Mouse (Mus musculus): ENCODE results near the gene Nmrk2. TPM values are rescaled to one million over a fixed set of nuclear protein-coding genes. Genes with fewer than 3 reads are reported as not detected.
"Not testable (repeated sequence)": the region's sequence is repeated elsewhere in the genome, so short reads cannot be mapped to it uniquely, and the experiment has no call there.

The Nmrk2 gene
- polyA plus RNA-seq, 1 experiment from 2014 or later = not detected

DNA sequence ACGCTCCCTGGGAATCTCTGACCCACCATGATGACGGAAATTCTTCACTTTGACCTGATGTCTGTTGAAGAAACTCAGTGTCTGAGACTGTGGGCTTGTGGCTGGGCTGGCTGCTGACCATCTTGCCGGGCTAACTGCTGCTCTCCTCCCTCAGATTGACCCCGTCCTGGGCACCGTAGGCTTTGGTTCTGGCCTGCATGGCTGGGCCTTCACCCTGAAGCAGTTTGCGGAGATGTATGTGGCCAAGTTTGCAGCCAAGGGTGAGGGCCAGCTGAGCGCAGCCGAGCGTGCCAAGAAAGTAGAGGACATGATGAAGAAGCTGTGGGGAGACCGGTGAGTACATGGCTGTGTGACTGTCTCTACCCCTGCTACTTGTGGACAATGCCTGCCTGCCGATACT, 22.9 kb downstream of the Nmrk2 start:
- no peaks in the 10 kb centered on the region for H3K27me3 ChIP-seq (ENCODE audit: insufficient read depth, low read length)
- H3K4me2 ChIP-seq (ENCODE audit: low read length) = no peak overlapping the region
- H3K4me1 ChIP-seq (replicated peaks; ENCODE audit: insufficient read depth, low read length) = peaks cover 8% of the 10 kb centered on the region; the same call in 1 of the 2 replicates
- H3K27ac ChIP-seq = no peak overlapping the region
- TF ChIP-seq CTCF (IDR thresholded peaks at IDR 0.05; ENCODE audit: low read depth) = no peak
- H3K4me3 ChIP-seq (replicated peaks; ENCODE audit: low read depth, low read length) = no peak overlapping the region
- H3K9ac ChIP-seq (ENCODE audit: low read depth, low read length) = no peak overlapping the region
- peaks cover 46% of the 10 kb centered on the region for H3K36me3 ChIP-seq (ENCODE audit: insufficient read depth, low read length)
- no peak for DNase-seq (ENCODE audit: low spot score)
- 93% methylated on average over 11 of the region's 11 CpGs for WGBS
- no peak for ATAC-seq (replicated peaks; ENCODE audit: low FRiP score, low read depth)
- no peaks in the 10 kb centered on the region for H3K9me3 ChIP-seq (replicated peaks; ENCODE audit: low read length)

DNA sequence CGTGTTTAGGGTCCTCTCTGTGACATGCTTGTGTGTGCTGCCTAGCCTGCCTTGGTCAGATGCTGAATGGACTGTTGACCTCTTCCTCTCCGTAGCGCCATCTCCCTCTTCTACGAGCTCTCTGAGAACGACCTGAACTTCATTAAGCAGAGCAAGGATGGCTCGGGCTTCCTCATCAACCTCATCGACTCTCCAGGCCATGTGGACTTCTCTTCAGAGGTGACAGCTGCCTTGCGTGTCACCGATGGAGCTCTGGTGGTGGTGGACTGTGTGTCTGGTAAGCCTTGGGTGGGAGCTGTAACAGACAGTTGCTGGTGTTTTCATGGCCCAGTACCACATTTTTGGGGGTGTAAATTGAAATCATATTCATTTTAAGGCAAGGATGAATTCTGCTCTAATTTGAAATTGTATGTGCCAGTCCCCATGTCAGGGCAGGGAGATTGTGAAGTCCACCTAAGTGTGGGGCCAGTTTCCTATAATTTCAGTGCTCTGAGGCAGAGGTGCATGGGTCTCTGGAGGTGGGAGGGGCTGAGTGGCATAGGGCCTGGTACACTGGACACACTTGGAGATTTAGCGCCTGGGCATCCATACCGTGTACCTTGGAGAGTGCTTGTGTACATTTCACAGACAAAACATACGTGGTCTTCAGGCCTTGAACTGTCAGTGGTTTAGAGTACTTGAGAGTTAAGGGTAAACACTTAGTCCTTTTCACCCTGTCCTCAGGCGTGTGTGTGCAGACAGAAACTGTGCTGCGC, 23.7 kb downstream of the Nmrk2 start:
- H3K9me3 ChIP-seq (replicated peaks; ENCODE audit: low read length) = no peaks in the 10 kb centered on the region
- peaks cover 46% of the 10 kb centered on the region for H3K36me3 ChIP-seq (ENCODE audit: insufficient read depth, low read length)
- peak overlapping the region; percentile 92 for H3K4me3 ChIP-seq (replicated peaks; ENCODE audit: low read depth, low read length)
- H3K9ac ChIP-seq (ENCODE audit: low read depth, low read length) = peak overlapping the region; percentile 98
- peak overlapping the region; percentile 86 for H3K4me2 ChIP-seq (ENCODE audit: low read length)
- DNase-seq (ENCODE audit: low spot score) = no peak
- WGBS = 51% methylated on average over 14 of the region's 14 CpGs
- no peak for TF ChIP-seq CTCF (IDR thresholded peaks at IDR 0.05; ENCODE audit: low read depth)
- H3K27ac ChIP-seq = no peak overlapping the region
- ATAC-seq (replicated peaks; ENCODE audit: low FRiP score, low read depth) = no peak
- H3K27me3 ChIP-seq (ENCODE audit: insufficient read depth, low read length) = no peaks in the 10 kb centered on the region
- peaks cover 8% of the 10 kb centered on the region; the same call in 1 of the 2 replicates for H3K4me1 ChIP-seq (replicated peaks; ENCODE audit: insufficient read depth, low read length)

DNA sequence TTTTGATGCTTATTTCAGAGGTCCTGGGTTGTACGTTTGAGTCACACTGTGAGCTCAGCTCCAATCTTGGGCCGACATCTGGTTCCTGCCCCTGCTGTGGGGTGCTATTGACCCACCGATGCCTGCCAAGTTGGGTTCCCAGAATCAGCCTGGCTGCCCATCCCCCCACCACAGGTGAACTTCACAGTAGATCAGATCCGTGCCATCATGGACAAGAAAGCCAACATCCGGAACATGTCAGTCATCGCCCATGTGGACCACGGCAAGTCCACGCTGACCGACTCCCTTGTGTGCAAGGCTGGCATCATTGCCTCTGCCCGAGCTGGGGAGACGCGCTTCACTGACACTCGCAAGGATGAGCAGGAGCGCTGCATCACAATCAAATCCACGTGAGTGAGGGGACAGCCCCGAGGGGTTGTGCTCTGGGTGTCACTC, 24.3 kb downstream of the Nmrk2 start:
- Histone ChIP-seq H3K9me3 (replicated peaks; ENCODE audit: low read length) (no peaks in the 10 kb centered on the region), H3K4me1 (replicated peaks; ENCODE audit: insufficient read depth, low read length) (peaks cover 8% of the 10 kb centered on the region; the same call in 1 of the 2 replicates), H3K27me3 (ENCODE audit: insufficient read depth, low read length) (no peaks in the 10 kb centered on the region), H3K9ac (ENCODE audit: low read depth, low read length) (peak overlapping the region; percentile 98), H3K4me3 (replicated peaks; ENCODE audit: low read depth, low read length) (peak overlapping the region; percentile 92), H3K27ac (peak overlapping the region; percentile 91), H3K4me2 (ENCODE audit: low read length) (peak overlapping the region; percentile 86), H3K36me3 (ENCODE audit: insufficient read depth, low read length) (peaks cover 46% of the 10 kb centered on the region)
- no peak for DNase-seq (ENCODE audit: low spot score)
- no peak for ATAC-seq (replicated peaks; ENCODE audit: low FRiP score, low read depth)
- 9% methylated on average over 16 of the region's 16 CpGs for WGBS
- TF ChIP-seq CTCF (IDR thresholded peaks at IDR 0.05; ENCODE audit: low read depth) = no peak

DNA sequence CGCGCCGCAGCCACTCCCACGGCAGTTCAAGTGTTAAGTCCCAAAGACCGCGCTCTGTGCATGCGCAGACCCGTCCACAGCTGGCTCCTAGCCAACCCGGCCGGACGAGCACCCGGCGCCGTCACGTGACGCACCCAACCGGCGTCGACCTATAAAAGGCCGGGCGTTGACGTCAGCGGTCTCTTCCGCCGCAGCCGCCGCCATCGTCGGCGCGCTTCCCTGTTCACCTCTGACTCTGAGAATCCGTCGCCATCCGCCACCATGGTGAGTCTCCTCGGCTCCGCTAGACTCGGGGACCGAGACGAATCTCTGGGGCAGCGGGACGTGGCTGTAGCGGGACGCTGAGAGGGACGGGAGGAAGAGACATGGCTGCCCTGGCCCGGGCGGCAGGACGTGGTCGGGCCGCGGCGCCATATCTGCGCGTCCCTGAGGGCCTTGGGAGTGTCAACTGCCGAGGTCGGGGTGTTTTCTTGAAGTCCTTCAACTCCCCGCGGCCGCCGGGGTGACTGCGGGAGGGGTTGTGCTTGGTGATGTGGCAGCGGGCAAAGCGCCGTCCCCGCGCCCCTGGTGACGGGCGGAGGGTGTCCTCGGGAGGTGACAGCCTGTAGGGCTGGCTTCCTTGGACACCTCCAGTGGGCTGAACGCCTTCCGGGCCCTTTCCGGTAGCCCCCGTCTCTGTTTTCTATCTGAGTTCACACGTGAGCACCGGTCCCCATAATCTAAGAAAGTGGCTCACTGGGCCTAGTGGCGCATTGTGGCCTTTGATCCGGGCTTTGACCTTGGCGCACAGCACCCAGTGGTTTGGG, 25.2 kb downstream of the Nmrk2 start, which contains the start of gene Eef2:
Eef2 (plus strand) TSS at position 166 of the 806 bp plus-strand sequence.
- DNase-seq (ENCODE audit: low spot score) (peak; percentile 98), ATAC-seq (replicated peaks; ENCODE audit: low FRiP score, low read depth) (peak; percentile 81)
- Histone ChIP-seq H3K27me3 (ENCODE audit: insufficient read depth, low read length) (no peaks in the 10 kb centered on the region), H3K4me1 (replicated peaks; ENCODE audit: insufficient read depth, low read length) (peaks cover 8% of the 10 kb centered on the region; the same call in 1 of the 2 replicates), H3K4me2 (ENCODE audit: low read length) (peak within 1 kb of the TSS; percentile 86), H3K36me3 (ENCODE audit: insufficient read depth, low read length) (peaks cover 38% of the 10 kb centered on the region), H3K27ac (peak within 1 kb of the TSS; percentile 91), H3K4me3 (replicated peaks; ENCODE audit: low read depth, low read length) (peak within 1 kb of the TSS; percentile 92), H3K9ac (ENCODE audit: low read depth, low read length) (peak within 1 kb of the TSS; percentile 98), H3K9me3 (replicated peaks; ENCODE audit: low read length) (no peaks in the 10 kb centered on the region)
- WGBS = under 1% methylated on average over 77 of the region's 77 CpGs
- no peak for TF ChIP-seq CTCF (IDR thresholded peaks at IDR 0.05; ENCODE audit: low read depth)

DNA sequence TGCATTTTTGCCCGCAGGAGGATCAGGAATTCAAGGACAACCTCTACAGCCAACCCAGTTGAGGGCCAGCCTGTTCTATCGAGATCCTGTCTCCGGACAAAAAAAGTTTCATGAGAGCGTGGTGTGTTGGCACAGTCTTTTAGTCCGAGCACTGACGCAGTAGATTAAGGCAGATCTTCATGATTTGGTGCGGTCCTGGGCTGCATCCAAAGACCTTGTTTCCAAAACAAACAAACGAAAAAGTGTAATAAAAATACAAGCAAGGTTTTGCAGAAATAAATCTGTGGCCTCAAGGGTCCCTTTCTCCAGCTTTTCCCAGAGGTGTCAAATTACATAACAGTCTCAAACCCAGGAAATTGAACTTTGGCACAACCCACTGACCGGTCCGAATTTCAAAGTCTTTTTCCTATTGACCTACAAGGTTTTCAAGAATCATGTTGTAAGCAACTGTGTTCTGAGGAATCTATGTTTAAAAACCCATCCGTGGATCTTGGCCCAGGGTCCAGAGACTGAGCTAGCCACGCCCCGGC, 25.9 kb downstream of the Nmrk2 start:
- H3K9me3 ChIP-seq (replicated peaks; ENCODE audit: low read length) = no peaks in the 10 kb centered on the region
- WGBS = under 1% methylated on average over 13 of the region's 13 CpGs
- H3K4me1 ChIP-seq (replicated peaks; ENCODE audit: insufficient read depth, low read length) = peaks cover 8% of the 10 kb centered on the region; the same call in 1 of the 2 replicates
- H3K9ac ChIP-seq (ENCODE audit: low read depth, low read length) = no peak overlapping the region
- DNase-seq (ENCODE audit: low spot score) (peak; percentile 91), ATAC-seq (replicated peaks; ENCODE audit: low FRiP score, low read depth) (peak; percentile 15)
- peak overlapping the region; percentile 92 for H3K4me3 ChIP-seq (replicated peaks; ENCODE audit: low read depth, low read length)
- H3K27ac ChIP-seq = peak overlapping the region; percentile 85
- no peak for TF ChIP-seq CTCF (IDR thresholded peaks at IDR 0.05; ENCODE audit: low read depth)
- no peaks in the 10 kb centered on the region for H3K27me3 ChIP-seq (ENCODE audit: insufficient read depth, low read length)
- H3K36me3 ChIP-seq (ENCODE audit: insufficient read depth, low read length) = peaks cover 32% of the 10 kb centered on the region
- H3K4me2 ChIP-seq (ENCODE audit: low read length) = peak overlapping the region; percentile 31

DNA sequence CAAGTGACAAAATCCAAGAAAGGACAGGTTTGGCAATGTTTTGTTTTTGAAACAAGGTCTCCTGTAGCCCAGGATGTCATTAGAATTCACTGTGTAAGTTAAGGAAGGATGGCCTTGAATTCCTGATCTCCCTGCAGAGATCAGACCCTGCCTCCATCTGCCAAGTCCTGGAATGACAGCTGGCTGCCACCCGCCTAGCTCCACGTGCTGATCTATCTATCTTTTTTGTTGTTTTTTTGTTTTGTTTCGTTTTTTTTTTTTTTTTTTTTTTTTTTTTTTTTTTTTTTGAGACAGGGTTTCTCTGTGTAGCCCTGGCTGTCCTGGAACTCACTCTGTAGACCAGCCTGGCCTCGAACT, 26.5 kb downstream of the Nmrk2 start:
- peaks cover 25% of the 10 kb centered on the region for H3K36me3 ChIP-seq (ENCODE audit: insufficient read depth, low read length)
- H3K27me3 ChIP-seq (ENCODE audit: insufficient read depth, low read length); ATAC-seq (replicated peaks; ENCODE audit: low FRiP score, low read depth); H3K4me1 ChIP-seq (replicated peaks; ENCODE audit: insufficient read depth, low read length); H3K4me3 ChIP-seq (replicated peaks; ENCODE audit: low read depth, low read length); H3K9me3 ChIP-seq (replicated peaks; ENCODE audit: low read length); H3K9ac ChIP-seq (ENCODE audit: low read depth, low read length); DNase-seq (ENCODE audit: low spot score): not testable (repeated sequence)
- peak overlapping the region; percentile 85 for H3K27ac ChIP-seq
- H3K4me2 ChIP-seq (ENCODE audit: low read length) = peak overlapping the region; percentile 63; the same call in 1 of the 2 replicates
- WGBS = 10% methylated on average over 4 of the region's 4 CpGs
